In the genomic region with DNA sequence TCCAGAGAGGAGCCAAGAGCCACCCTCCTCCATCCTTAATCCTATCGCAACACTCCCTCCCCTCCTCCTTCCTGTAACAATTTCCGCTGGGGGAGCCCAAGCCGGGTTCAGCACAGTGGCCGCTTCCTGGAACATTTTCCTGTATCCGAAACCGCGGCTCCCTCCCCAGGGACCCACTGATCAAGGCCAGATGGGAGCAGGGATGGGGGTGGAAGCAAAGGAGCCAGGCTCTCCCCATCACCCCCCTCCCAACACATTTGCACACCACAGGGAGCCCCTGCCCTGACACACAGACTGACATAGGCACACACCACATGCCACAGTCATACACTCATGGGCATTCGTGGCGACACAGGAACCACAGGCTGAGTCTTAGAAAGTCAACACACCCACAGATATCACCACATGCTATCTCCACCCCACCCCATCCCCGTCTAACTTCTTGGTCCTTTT, we compare ENCODE assay signal across 8 mouse cellular contexts. TPM values are rescaled to one million over a fixed set of nuclear protein-coding genes. Genes with fewer than 3 reads are reported as not detected.
DNase-seq lines count a peak whose midpoint lies in the region; ATAC-seq and TF ChIP-seq lines count a peak whose summit lies in the region.

No protein-coding gene starts in this region.

- peak overlapping the region; percentile 68; the same call in 1 of the 2 replicates for H3K4me3 ChIP-seq in liver, embryonic 13.5 days (replicated peaks)
- H3K4me3 ChIP-seq in myocyte: peak overlapping the region; percentile 29

- peaks cover 23% of the 10 kb centered on the region for H3K27me3 ChIP-seq in liver, embryonic 13.5 days
- H3K27me3 ChIP-seq in myocyte (ENCODE audit: control insufficient read depth, insufficient read depth, insufficient read length): no peaks in the 10 kb centered on the region

- no peaks in the 10 kb centered on the region for H3K9me3 ChIP-seq in liver, embryonic 13.5 days (replicated peaks)

- peaks cover 34% of the 10 kb centered on the region for H3K4me1 ChIP-seq in liver, embryonic 13.5 days (replicated peaks)

- H3ac ChIP-seq in myocyte (ENCODE audit: control insufficient read depth, insufficient read length): no peak overlapping the region

- peak overlapping the region; percentile 98 for H3K4me2 ChIP-seq in liver, embryonic 13.5 days
- H3K4me2 ChIP-seq in myocyte (ENCODE audit: low read depth): peak overlapping the region; percentile 89

- ATAC-seq in liver, embryonic 13.5 days (ENCODE audit: low read depth): no peak

- H3K36me3 ChIP-seq in liver, embryonic 13.5 days: no peaks in the 10 kb centered on the region
- H3K36me3 ChIP-seq in myocyte (ENCODE audit: control insufficient read depth, insufficient read depth): no peaks in the 10 kb centered on the region

- peak; percentile 31 for TF ChIP-seq POLR2A in myocyte (IDR thresholded peaks at IDR 0.05; ENCODE audit: insufficient read length, low read depth)

- intact Hi-C loops in gastrocnemius, postnatal 36 days (cut with DNase I): loop anchor here (2.0 to 5.0 kb wide), 2 partner anchors 27 to 36 kb away; a partner anchor contains a TSS

- H3K27ac ChIP-seq in liver, embryonic 13.5 days: peak overlapping the region; percentile 58; the same call in 1 of the 2 replicates

- DNase-seq in ES-CJ7 (ENCODE audit: low read depth, low spot score): peak; percentile 59
- DNase-seq in adrenal gland, postnatal 14 days: peak; percentile 78
- peak; percentile 65 to 67 for DNase-seq in gastrocnemius, postnatal 36 days
- peak; percentile 64 for DNase-seq in induced T-regulatory cell, adult 2 months (ENCODE audit: low read depth)
- no peak for DNase-seq in liver, embryonic 13.5 days
- DNase-seq in ovary, postnatal 10 days (ENCODE audit: low spot score): no peak
- DNase-seq in urinary bladder, adult 18-20 months (ENCODE audit: low spot score in 2 of 2): no peak

- no peaks in the 10 kb centered on the region for H3K79me2 ChIP-seq in myocyte (ENCODE audit: control insufficient read depth, insufficient read depth)

- peak overlapping the region; percentile 75; the same call in 1 of the 2 replicates for H3K9ac ChIP-seq in liver, embryonic 13.5 days

- WGBS in liver, embryonic 13.5 days (ENCODE audit: insufficient replicate concordance): 7% methylated on average over 10 of the region's 10 CpGs

TF ChIP-seq in myocyte, 11 proteins besides CTCF, POLR2A, EP300 and RAD21:
- TF ChIP-seq TCF12 (IDR thresholded peaks at IDR 0.05; ENCODE audit: insufficient read depth, poor library complexity, severe bottlenecking): no peak
- peak in 2 of 3 experiments; percentile 37 to 43 for TF ChIP-seq MYOD1 (IDR thresholded peaks at IDR 0.05; ENCODE audit: control insufficient read depth in 1 of 3, insufficient read length in 2 of 3, low read depth in 2 of 3)
- TF ChIP-seq MYOG (IDR thresholded peaks at IDR 0.05; ENCODE audit: control insufficient read depth in 1 of 3, insufficient read depth in 1 of 3, insufficient read length in 2 of 3, low read depth in 2 of 3): peak in 2 of 3 experiments; percentile 16 to 67
- TF ChIP-seq POLR2AphosphoS2 (IDR thresholded peaks at IDR 0.05; ENCODE audit: insufficient read length, low read depth): no peak

RNA-seq across cellular contexts. Expression of a gene that starts 10.9 kb away (rescaled TPM):
- not detected in 2 replicates for total RNA-seq in adrenal gland, postnatal 14 days (2021)
- not detected for total RNA-seq in gastrocnemius, postnatal 36 days (2021)
- polyA plus RNA-seq in liver, embryonic 13.5 days (2015; fragmentation: Nextera tagmentation; extraction: Ambion mirVana): 0.07 and 0.09 TPM in 2 replicates
- 0.24 TPM for polyA plus RNA-seq in myocyte (2012; fragmentation: generic; extraction: Trizol)

RNA-seq across cellular contexts. Expression of a gene that starts 27.3 kb away (rescaled TPM):
- total RNA-seq in adrenal gland, postnatal 14 days (2021): 22.5 and 23.2 TPM in 2 replicates
- 1 to 10 TPM; 4.3 to 7.3 TPM for total RNA-seq in gastrocnemius, postnatal 36 days (2021)
- 60.9 and 61.9 TPM in 2 replicates for polyA plus RNA-seq in liver, embryonic 13.5 days (2015; fragmentation: Nextera tagmentation; extraction: Ambion mirVana)
- 57.5 TPM for polyA plus RNA-seq in myocyte (2012; fragmentation: generic; extraction: Trizol)

RNA-seq across cellular contexts. Expression of a gene that starts 28.1 kb away (rescaled TPM):
- 72.6 and 73.7 TPM in 2 replicates for total RNA-seq in adrenal gland, postnatal 14 days (2021)
- total RNA-seq in gastrocnemius, postnatal 36 days (2021): 10 to 100 TPM; 20.2 to 22.8 TPM
- polyA plus RNA-seq in liver, embryonic 13.5 days (2015; fragmentation: Nextera tagmentation; extraction: Ambion mirVana): 4.0 and 4.3 TPM in 2 replicates
- 11.7 TPM for polyA plus RNA-seq in myocyte (2012; fragmentation: generic; extraction: Trizol)

RNA-seq across cellular contexts. Expression of a gene that starts 46.3 kb away (rescaled TPM):
- total RNA-seq in adrenal gland, postnatal 14 days (2021): 52.7 and 59.2 TPM in 2 replicates
- total RNA-seq in gastrocnemius, postnatal 36 days (2021): 10 to 100 TPM; 14.8 to 16.3 TPM
- 46.0 and 48.6 TPM in 2 replicates for polyA plus RNA-seq in liver, embryonic 13.5 days (2015; fragmentation: Nextera tagmentation; extraction: Ambion mirVana)
- 97.0 TPM for polyA plus RNA-seq in myocyte (2012; fragmentation: generic; extraction: Trizol)

RNA-seq across cellular contexts. Expression of a gene that starts 51.9 kb away (rescaled TPM):
- 330 and 361 TPM in 2 replicates for total RNA-seq in adrenal gland, postnatal 14 days (2021)
- total RNA-seq in gastrocnemius, postnatal 36 days (2021): 100 to 1,000 TPM; 189 to 216 TPM
- polyA plus RNA-seq in liver, embryonic 13.5 days (2015; fragmentation: Nextera tagmentation; extraction: Ambion mirVana): 133 and 151 TPM in 2 replicates
- 476 TPM for polyA plus RNA-seq in myocyte (2012; fragmentation: generic; extraction: Trizol)

Comparison
In these comparisons a context has a peak if more than half of its experiments do, and no peak if none do; other contexts are left out.
1. DNase-seq: peak in ES-CJ7 (single experiment), adrenal gland, postnatal 14 days (single experiment), gastrocnemius, postnatal 36 days (2 of 2) and induced T-regulatory cell, adult 2 months (single experiment); none in liver, embryonic 13.5 days (single experiment), ovary, postnatal 10 days (single experiment) and urinary bladder, adult 18-20 months (0 of 2).